Mouse (Mus musculus) CH12.LX (cell line): ENCODE results near the gene Rabgap1l. TPM values are rescaled to one million over a fixed set of nuclear protein-coding genes. Genes with fewer than 3 reads are reported as not detected.
A peak's percentile ranks its signal among the peaks of the same experiment; 100 is the strongest.
"Not testable (repeated sequence)": the region's sequence is repeated elsewhere in the genome, so short reads cannot be mapped to it uniquely, and the experiment has no call there.

Experiments used
- DNase-seq: peaks from one replicate; pipeline ENCODE4 v3.0.0-alpha.2; 2013; ENCODE audit errors: extremely low read depth
- H3K27ac ChIP-seq: 2 replicates; pipeline ENCODE4 v1.5.1; 2012; ENCODE audit warnings: low read depth, mild to moderate bottlenecking, control low read depth, moderate library complexity; ENCODE audit not compliant: insufficient read depth
- H3K27me3 ChIP-seq: replicated peaks from 2 replicates; pipeline ENCODE3; 2012; ENCODE audit warnings: inconsistent platforms
- H3K36me3 ChIP-seq, 2 experiments: replicated peaks in 1 of 2; 2 replicates each; pipeline versions ENCODE3 to v1.6.1; 2012; ENCODE audit warnings: inconsistent platforms in 1 of 2, low read length in 1 of 2, mild to moderate bottlenecking in 1 of 2, mixed read lengths in 1 of 2, moderate library complexity in 1 of 2; ENCODE audit not compliant: control insufficient read depth in 1 of 2, insufficient read depth in 1 of 2
- H3K4me1 ChIP-seq, 2 experiments: 2 replicates each; pipeline ENCODE4 v1.6.1; 2012; ENCODE audit warnings: inconsistent platforms in 1 of 2, moderate library complexity in 1 of 2; ENCODE audit not compliant: insufficient read depth in 2 of 2, control insufficient read depth in 1 of 2
- H3K4me2 ChIP-seq: 2 replicates; pipeline ENCODE4 v1.6.1; 2012; ENCODE audit warnings: low read depth, mild to moderate bottlenecking, control low read depth; ENCODE audit not compliant: poor library complexity, insufficient read depth, severe bottlenecking
- H3K4me3 ChIP-seq, 3 experiments: fragments of 150-350 bp in 1 of 3; sonication (generic) in 1 of 3; replicated peaks in 1 of 3; 2 replicates each; pipeline versions ENCODE3 to v1.5.1; 2011 to 2012; ENCODE audit warnings: low read depth in 2 of 3, low read length in 2 of 3, mild to moderate bottlenecking in 2 of 3, moderate library complexity in 2 of 3, control low read depth in 1 of 3, improper control_type of control experiment in 1 of 3, inconsistent platforms in 1 of 3, mixed read lengths in 1 of 3; ENCODE audit not compliant: poor library complexity in 1 of 3
- H3K79me2 ChIP-seq: replicated peaks from 2 replicates; pipeline ENCODE4 v1.6.1; 2012; ENCODE audit warnings: mild to moderate bottlenecking, moderate library complexity; ENCODE audit not compliant: control insufficient read depth, poor library complexity, insufficient read depth, severe bottlenecking; ENCODE audit errors: extremely low read depth
- H3K9ac ChIP-seq: 2 replicates; pipeline ENCODE4 v1.6.1; 2012; ENCODE audit warnings: low read depth, mild to moderate bottlenecking, control low read depth, moderate library complexity; ENCODE audit not compliant: insufficient read depth
- H3K9me3 ChIP-seq: replicated peaks from 2 replicates; pipeline ENCODE3; 2012; ENCODE audit warnings: low read length, inconsistent platforms, mixed read lengths
- BHLHE40 ChIP-seq: IDR thresholded peaks from 2 replicates; pipeline ENCODE4 v1.6.1; 2011; ENCODE audit warnings: mild to moderate bottlenecking, low read depth, low read length, improper control_type of control experiment
- CTCF ChIP-seq, 2 experiments: IDR thresholded peaks in 1 of 2; conservative IDR thresholded peaks in 1 of 2; 2 replicates each; pipeline ENCODE4 v1.5.1; 2011 to 2012; ENCODE audit warnings: low read depth in 2 of 2, low read length in 2 of 2, improper control_type of control experiment in 1 of 2, inconsistent platforms in 1 of 2, mild to moderate bottlenecking in 1 of 2, moderate library complexity in 1 of 2
- EP300 ChIP-seq: IDR thresholded peaks from 2 replicates; pipeline ENCODE4 v1.6.1; 2011; ENCODE audit warnings: low read length, improper control_type of control experiment
- ETS1 ChIP-seq: conservative IDR thresholded peaks from 2 replicates; pipeline ENCODE4 v1.6.1; 2012; ENCODE audit warnings: low read depth, mild to moderate bottlenecking, inconsistent platforms, low read length, improper control_type of control experiment, moderate library complexity
- GABPA ChIP-seq: IDR thresholded peaks from 2 replicates; pipeline ENCODE4 v1.6.1; 2012; ENCODE audit warnings: low read depth, low read length, improper control_type of control experiment, inconsistent platforms; ENCODE audit not compliant: insufficient replicate concordance
- IRF4 ChIP-seq: IDR thresholded peaks from 2 replicates; pipeline ENCODE4 v1.6.1; 2014; ENCODE audit warnings: low read depth, mild to moderate bottlenecking, inconsistent platforms, low read length, improper control_type of control experiment
- JUND ChIP-seq: conservative IDR thresholded peaks from 2 replicates; pipeline ENCODE4 v1.6.1; 2011; ENCODE audit warnings: low read depth, low read length, improper control_type of control experiment
- MAFK ChIP-seq: IDR thresholded peaks from 2 replicates; pipeline ENCODE4 v1.6.1; 2011; ENCODE audit warnings: low read length, improper control_type of control experiment; ENCODE audit not compliant: insufficient replicate concordance
- MAX ChIP-seq: IDR thresholded peaks from 2 replicates; pipeline ENCODE4 v1.6.1; 2011; ENCODE audit warnings: low read length, improper control_type of control experiment
- MYC ChIP-seq: IDR thresholded peaks from 2 replicates; pipeline ENCODE4 v1.6.1; 2011; ENCODE audit warnings: low read depth, mild to moderate bottlenecking, improper control_type of control experiment, low read length
- NRF1 ChIP-seq: IDR thresholded peaks from 2 replicates; pipeline ENCODE4 v1.6.1; 2014; ENCODE audit warnings: low read depth, mild to moderate bottlenecking, inconsistent platforms, low read length, improper control_type of control experiment, moderate library complexity
- PAX5 ChIP-seq: IDR thresholded peaks from 2 replicates; pipeline ENCODE4 v1.6.1; 2012; ENCODE audit warnings: low read length, inconsistent platforms, mixed read lengths
- POLR2A ChIP-seq: IDR thresholded peaks from 2 replicates; pipeline ENCODE4 v1.6.1; 2011; ENCODE audit warnings: low read depth, mild to moderate bottlenecking, improper control_type of control experiment, low read length
- RAD21 ChIP-seq: IDR thresholded peaks from 2 replicates; pipeline ENCODE4 v1.6.1; 2011; ENCODE audit warnings: low read depth, mild to moderate bottlenecking, low read length, improper control_type of control experiment, moderate library complexity
- SMC3 ChIP-seq: IDR thresholded peaks from 2 replicates; pipeline ENCODE4 v1.6.1; 2011; ENCODE audit warnings: low read depth, low read length, improper control_type of control experiment
- TBP ChIP-seq: conservative IDR thresholded peaks from 2 replicates; pipeline ENCODE4 v1.6.1; 2011; ENCODE audit warnings: low read depth, low read length, improper control_type of control experiment
- USF2 ChIP-seq: conservative IDR thresholded peaks from 2 replicates; pipeline ENCODE4 v1.6.1; 2011; ENCODE audit warnings: low read depth, low read length, improper control_type of control experiment
- ZC3H11A ChIP-seq: IDR thresholded peaks from 2 replicates; pipeline ENCODE4 v1.6.1; 2012; ENCODE audit warnings: low read depth, mild to moderate bottlenecking, inconsistent platforms, low read length, improper control_type of control experiment
- ZKSCAN1 ChIP-seq: IDR thresholded peaks from 2 replicates; pipeline ENCODE4 v1.6.1; 2012; ENCODE audit warnings: low read depth, inconsistent platforms, low read length, improper control_type of control experiment, borderline replicate concordance
- ZMIZ1 ChIP-seq: IDR thresholded peaks from 2 replicates; pipeline ENCODE4 v1.6.1; 2012; ENCODE audit warnings: low read depth, mild to moderate bottlenecking, inconsistent platforms, low read length, improper control_type of control experiment
- dilution Hi-C: fragments of 300-500 bp; cut with MboI; formaldehyde crosslinking; loops from 2 replicates; pipeline ENCODE4 v1.14.3; 2020; ENCODE audit warnings: low sequenced_read_pairs; ENCODE audit not compliant: extremely low pct_unique_long_range_greater_than_20kb, extremely low pct_ligation_motif_present
- in situ Hi-C: fragments of 300-500 bp; cut with MboI; formaldehyde crosslinking; loops from 3 replicates; pipeline ENCODE4 v1.14.3; 2019; ENCODE audit warnings: low sequenced_read_pairs, low pct_ligation_motif_present, low pct_unique_long_range_greater_than_20kb, mixed read lengths
- polyA plus RNA-seq: library from polyadenylated mRNA; unstranded; fragments of >175 nt; gene quantifications from 2 replicates; pipeline ENCODE4 v1.2.1, GENCODE M21; 2012; ENCODE audit warnings: low read depth; ENCODE audit not compliant: insufficient read length
- total RNA-seq, 2 experiments: library from RNA; depleted of rRNA; stranded (reverse); fragments of 300-350 nt in 1 of 2; fragments of >200 nt in 1 of 2; gene quantifications; 2 replicates each; pipeline ENCODE4 v1.2.3; 2012 to 2014

The Rabgap1l gene
- total and polyA plus RNA-seq, 3 experiments, result 84.0 to 109 (median 85.6) TPM

- H3K9me3 ChIP-seq, dilution Hi-C loops: not testable (repeated sequence)
Observed at GRCm38 (mm10) chr1:160603312-160603711, 189.7 kb downstream of the Rabgap1l start.

GRCm38 (mm10) chr1:160597369-160597768 lies 195.6 kb downstream of the Rabgap1l start:
- Histone ChIP-seq H3K4me2 (no peak overlapping the region), H3K4me1 (no peaks in the 10 kb centered on the region)
- no peak for DNase-seq
- dilution Hi-C loops, result no loop called here
- TF ChIP-seq GABPA (no peak), MAX (no peak), POLR2A (no peak), EP300 (no peak), PAX5 (no peak), ZC3H11A (no peak), IRF4 (no peak), BHLHE40 (no peak), USF2 (no peak), MAFK (no peak), CTCF (conservative IDR thresholded peaks at IDR 0.05 in 1 of 2, IDR thresholded peaks at IDR 0.05 in 1 of 2; ENCODE audit: low read depth in 2 of 2, low read length in 2 of 2) (no peak), ZKSCAN1 (no peak), RAD21 (no peak), SMC3 (no peak), TBP (no peak), ZMIZ1 (no peak), NRF1 (no peak), ETS1 (no peak), MYC (no peak), JUND (no peak)
- TF ChIP-seq, all 38 proteins: peak for 0
- no peak overlapping the region for H3K9ac ChIP-seq
- H3K4me3 ChIP-seq, result no peak overlapping the region
- peaks cover 0 to 7% of the 10 kb centered on the region in 2 experiments for H3K36me3 ChIP-seq
- no peak overlapping the region for H3K27ac ChIP-seq
- H3K27me3 ChIP-seq, result no peaks in the 10 kb centered on the region
- H3K79me2 ChIP-seq, result no peaks in the 10 kb centered on the region
- in situ Hi-C loops, result no loop called here
- H3K9me3 ChIP-seq, result no peaks in the 10 kb centered on the region

More at GRCm38 (mm10) chr1:160603312-160603711, 189.7 kb downstream of the Rabgap1l start:
- H3K4me3 ChIP-seq, H3K27me3 ChIP-seq, in situ Hi-C loops, H3K79me2 ChIP-seq, H3K9ac ChIP-seq, H3K36me3 ChIP-seq, H3K4me2 ChIP-seq, H3K27ac ChIP-seq, H3K4me1 ChIP-seq, DNase-seq: not testable (repeated sequence)
- TF ChIP-seq ETS1, result peak; percentile 93
